8 mouse cellular contexts compared by ENCODE assay signal in the genomic region with DNA sequence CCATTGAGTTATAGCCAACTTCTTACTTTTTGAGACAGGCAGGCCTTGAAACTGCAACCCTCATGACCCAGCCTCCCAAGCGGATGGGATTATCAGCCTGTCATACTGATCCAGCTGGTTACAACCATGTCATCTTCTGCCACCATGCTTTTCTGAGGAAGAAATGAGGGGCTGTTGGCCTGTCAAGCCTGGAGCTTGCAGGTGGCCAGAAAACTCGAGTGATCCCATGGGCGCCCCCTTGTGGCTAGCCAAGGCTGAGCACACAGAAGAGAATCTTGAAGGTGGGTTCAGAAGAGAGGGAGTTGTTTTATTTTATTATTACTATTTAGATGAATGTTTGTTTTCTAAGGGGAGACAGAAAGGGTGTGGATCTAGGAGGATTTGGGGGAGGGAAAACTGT. TPM values are rescaled to one million over a fixed set of nuclear protein-coding genes. Genes with fewer than 3 reads are reported as not detected.
DNase-seq lines count a peak whose midpoint lies in the region; ATAC-seq lines count a peak whose summit lies in the region.

No protein-coding gene starts in this region.

- H3K4me2 ChIP-seq in midbrain, embryonic 11.5 days = no peak overlapping the region
- H3K4me2 ChIP-seq in midbrain, embryonic 16.5 days (ENCODE audit: low read length) = no peak overlapping the region
- no peak overlapping the region for H3K4me2 ChIP-seq in hindbrain, embryonic 14.5 days (replicated peaks)
- H3K4me2 ChIP-seq in neural tube, embryonic 11.5 days (ENCODE audit: low read depth) = no peak overlapping the region

- DNase-seq in frontal cortex, postnatal 10 days (ENCODE audit: low spot score in 2 of 2) = no peak
- peak; percentile 95 for DNase-seq in midbrain, embryonic 11.5 days (ENCODE audit: low spot score, missing footprints)
- DNase-seq in ZHBTc4 (ENCODE audit: low read depth, low spot score) = peak; percentile 60
- peak; percentile 69 for DNase-seq in hindbrain, embryonic 14.5 days (ENCODE audit: low spot score)
- peak; percentile 66 for DNase-seq in neural tube, embryonic 11.5 days (ENCODE audit: low spot score)

- no peak overlapping the region for H3K9ac ChIP-seq in midbrain, embryonic 11.5 days (ENCODE audit: low read length)
- no peak overlapping the region for H3K9ac ChIP-seq in midbrain, embryonic 16.5 days (ENCODE audit: low read depth, low read length)
- no peak overlapping the region for H3K9ac ChIP-seq in hindbrain, embryonic 14.5 days
- no peak overlapping the region for H3K9ac ChIP-seq in neural tube, embryonic 11.5 days (ENCODE audit: low read length)

- H3K4me3 ChIP-seq in midbrain, embryonic 11.5 days (ENCODE audit: low read depth, low read length) = no peak overlapping the region
- no peak overlapping the region for H3K4me3 ChIP-seq in midbrain, embryonic 16.5 days (ENCODE audit: low read depth, low read length)
- H3K4me3 ChIP-seq in hindbrain, embryonic 14.5 days (replicated peaks; ENCODE audit: low read length) = no peak overlapping the region
- no peak overlapping the region for H3K4me3 ChIP-seq in neural tube, embryonic 11.5 days (ENCODE audit: low read depth, low read length)

- H3K9me3 ChIP-seq in midbrain, embryonic 11.5 days (ENCODE audit: control insufficient read depth, low read length) = peaks cover 2% of the 10 kb centered on the region; the same call in 1 of the 2 replicates
- no peaks in the 10 kb centered on the region for H3K9me3 ChIP-seq in midbrain, embryonic 16.5 days (replicated peaks; ENCODE audit: control insufficient read depth, low read length, poor library complexity, severe bottlenecking)
- no peaks in the 10 kb centered on the region for H3K9me3 ChIP-seq in hindbrain, embryonic 14.5 days (ENCODE audit: control insufficient read depth, low read length)
- H3K9me3 ChIP-seq in neural tube, embryonic 11.5 days (ENCODE audit: control insufficient read depth, low read length) = no peaks in the 10 kb centered on the region

- peak; percentile 59; the same call in 1 of the 2 replicates for ATAC-seq in frontal cortex, adult (ENCODE audit: low TSS enrichment)
- ATAC-seq in midbrain, embryonic 11.5 days (ENCODE audit: low FRiP score) = peak; percentile 16; the same call in 1 of the 2 replicates
- no peak for ATAC-seq in midbrain, embryonic 16.5 days
- no peak for ATAC-seq in hindbrain, embryonic 14.5 days (ENCODE audit: low FRiP score)
- ATAC-seq in neural tube, embryonic 11.5 days (ENCODE audit: insufficient read depth, low FRiP score, low TSS enrichment) = 0 out of 2 replicates have a peak, but pooled peaks have one; percentile 22
- ATAC-seq in monocyte, adult 5-6 weeks (replicated peaks; ENCODE audit: insufficient number of reproducible peaks, low FRiP score, low TSS enrichment, poor library complexity, severe bottlenecking) = no peak

- no peaks in the 10 kb centered on the region for H3K4me1 ChIP-seq in midbrain, embryonic 11.5 days (ENCODE audit: control insufficient read depth, insufficient read depth, low read length)
- H3K4me1 ChIP-seq in midbrain, embryonic 16.5 days (ENCODE audit: control insufficient read depth, insufficient read depth, low read length) = no peaks in the 10 kb centered on the region
- H3K4me1 ChIP-seq in hindbrain, embryonic 14.5 days (replicated peaks; ENCODE audit: control insufficient read depth, insufficient read depth, low read length) = no peaks in the 10 kb centered on the region
- H3K4me1 ChIP-seq in neural tube, embryonic 11.5 days (ENCODE audit: control insufficient read depth, insufficient read depth, low read length) = 0 out of 2 replicates have a peak, but pooled peaks cover under 1% of the 10 kb centered on the region

- H3K27ac ChIP-seq in midbrain, embryonic 11.5 days (ENCODE audit: low read depth, low read length) = no peak overlapping the region
- H3K27ac ChIP-seq in midbrain, embryonic 16.5 days (ENCODE audit: low read length) = no peak overlapping the region
- no peak overlapping the region for H3K27ac ChIP-seq in hindbrain, embryonic 14.5 days
- no peak overlapping the region for H3K27ac ChIP-seq in neural tube, embryonic 11.5 days (ENCODE audit: low read depth, low read length)

- no peaks in the 10 kb centered on the region for H3K36me3 ChIP-seq in midbrain, embryonic 11.5 days (ENCODE audit: control insufficient read depth, insufficient read depth, low read length)
- no peaks in the 10 kb centered on the region for H3K36me3 ChIP-seq in midbrain, embryonic 16.5 days (ENCODE audit: control insufficient read depth, insufficient read depth, low read length)
- H3K36me3 ChIP-seq in hindbrain, embryonic 14.5 days (replicated peaks; ENCODE audit: control insufficient read depth, insufficient read depth) = no peaks in the 10 kb centered on the region
- H3K36me3 ChIP-seq in neural tube, embryonic 11.5 days (ENCODE audit: control insufficient read depth, insufficient read depth, low read length) = no peaks in the 10 kb centered on the region

- 18% methylated on average over 3 of the region's 3 CpGs for WGBS in midbrain, embryonic 11.5 days
- 19% methylated on average over 3 of the region's 3 CpGs for WGBS in midbrain, embryonic 16.5 days
- 22% methylated on average over 3 of the region's 3 CpGs for WGBS in hindbrain, embryonic 14.5 days
- WGBS in neural tube, embryonic 11.5 days = 26% methylated on average over 3 of the region's 3 CpGs

- no peaks in the 10 kb centered on the region for H3K27me3 ChIP-seq in midbrain, embryonic 11.5 days (ENCODE audit: control insufficient read depth, insufficient read depth, low read length)
- no peaks in the 10 kb centered on the region for H3K27me3 ChIP-seq in midbrain, embryonic 16.5 days (ENCODE audit: control insufficient read depth, insufficient read depth, low read depth, low read length)
- no peaks in the 10 kb centered on the region for H3K27me3 ChIP-seq in hindbrain, embryonic 14.5 days (ENCODE audit: control insufficient read depth, insufficient read depth, low read length)
- H3K27me3 ChIP-seq in neural tube, embryonic 11.5 days (ENCODE audit: control insufficient read depth, insufficient read depth, low read length) = no peaks in the 10 kb centered on the region

RNA-seq across cellular contexts. Expression of a gene that starts 4.1 kb away (rescaled TPM):
- 47.3 and 57.7 TPM in 2 replicates for polyA plus RNA-seq in midbrain, embryonic 11.5 days (2014; fragmentation: Nextera tagmentation; extraction: Ambion mirVana)
- polyA plus RNA-seq in midbrain, embryonic 16.5 days (2015; fragmentation: Nextera tagmentation; extraction: Ambion mirVana) = 5.3 and 7.7 TPM in 2 replicates
- 8.3 and 9.1 TPM in 2 replicates for polyA plus RNA-seq in hindbrain, embryonic 14.5 days (2014; fragmentation: Nextera tagmentation; extraction: Ambion mirVana)
- polyA plus RNA-seq in neural tube, embryonic 11.5 days (2014; fragmentation: Nextera tagmentation; extraction: Ambion mirVana) = 23.7 and 24.2 TPM in 2 replicates
- total RNA-seq in monocyte, adult 5-6 weeks (2017) = not detected in 3 replicates

RNA-seq across cellular contexts. Expression of a gene that starts 49.1 kb away (rescaled TPM):
- polyA plus RNA-seq in midbrain, embryonic 11.5 days (2014; fragmentation: Nextera tagmentation; extraction: Ambion mirVana) = 0.58 and 0.77 TPM in 2 replicates
- polyA plus RNA-seq in midbrain, embryonic 16.5 days (2015; fragmentation: Nextera tagmentation; extraction: Ambion mirVana) = 0.80 and 0.82 TPM in 2 replicates
- 1.5 and 1.6 TPM in 2 replicates for polyA plus RNA-seq in hindbrain, embryonic 14.5 days (2014; fragmentation: Nextera tagmentation; extraction: Ambion mirVana)
- polyA plus RNA-seq in neural tube, embryonic 11.5 days (2014; fragmentation: Nextera tagmentation; extraction: Ambion mirVana) = 2.9 and 3.4 TPM in 2 replicates
- total RNA-seq in monocyte, adult 5-6 weeks (2017) = 0.96 to 4.0 TPM (median 1.2 TPM) in 3 replicates

Comparison
In these comparisons a context has a peak if more than half of its experiments do, and no peak if none do; other contexts are left out.
1. ATAC-seq: peak in frontal cortex, adult (single experiment), midbrain, embryonic 11.5 days (single experiment) and neural tube, embryonic 11.5 days (single experiment); none in midbrain, embryonic 16.5 days (single experiment), hindbrain, embryonic 14.5 days (single experiment) and monocyte, adult 5-6 weeks (single experiment).
2. DNase-seq: peak in midbrain, embryonic 11.5 days (single experiment), ZHBTc4 (single experiment), hindbrain, embryonic 14.5 days (single experiment) and neural tube, embryonic 11.5 days (single experiment); none in frontal cortex, postnatal 10 days (0 of 2).